Mouse (Mus musculus) embryonic fibroblast, embryonic 13.5 days (primary cell): ENCODE measurements at regions not wholly inside any gene's neighbourhood (a gene's known extent, or its start where the extent isn't known, plus 50 kb on each side); places are given as distances from the start of the nearest gene placed in this dataset.

Source experiments
- CTCF ChIP-seq: IDR thresholded peaks from 2 replicates; pipeline ENCODE4 v1.5.1; 2011; ENCODE audit warnings: mild to moderate bottlenecking, control low read depth, low read length, moderate library complexity, borderline replicate concordance; ENCODE audit not compliant: insufficient read depth
- POLR2A ChIP-seq: IDR thresholded peaks from 2 replicates; pipeline ENCODE4 v1.6.1; 2011; ENCODE audit warnings: low read depth, mild to moderate bottlenecking, control low read depth, low read length, moderate library complexity

DNA sequence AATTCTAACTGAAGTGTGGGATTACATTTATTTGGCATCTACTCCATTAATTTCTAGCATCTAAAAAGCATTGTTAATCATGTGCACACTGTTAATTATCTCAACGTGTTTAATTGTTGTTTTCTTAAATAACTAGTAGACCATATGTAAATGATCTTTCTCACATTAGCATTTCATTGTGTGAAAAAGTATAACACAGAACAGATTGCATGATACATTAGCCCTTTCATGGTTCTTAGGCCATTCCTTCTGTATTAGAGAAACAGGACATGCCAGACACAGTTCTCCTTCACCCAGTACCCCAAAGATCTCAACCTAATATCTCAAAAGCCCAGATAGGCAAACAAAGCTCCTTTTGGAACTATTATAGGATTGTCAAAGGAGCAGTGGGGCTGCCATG, 89.0 kb downstream of the 4930474N05Rik start:
- TF ChIP-seq CTCF = no peak
- no peak for TF ChIP-seq POLR2A
